Mouse (Mus musculus) lung, postnatal 0 days (tissue): Measurements from ENCODE around the gene Slc9a9.

Experiments
- CTCF ChIP-seq: IDR thresholded peaks from 2 replicates; pipeline ENCODE4 v1.5.1; 2016; ENCODE audit warnings: antibody characterized with exemption, mild to moderate bottlenecking
- EP300 ChIP-seq: IDR thresholded peaks from 2 replicates; pipeline ENCODE4 v1.6.1; 2016; ENCODE audit warnings: antibody characterized with exemption, mild to moderate bottlenecking, control low read depth

DNA sequence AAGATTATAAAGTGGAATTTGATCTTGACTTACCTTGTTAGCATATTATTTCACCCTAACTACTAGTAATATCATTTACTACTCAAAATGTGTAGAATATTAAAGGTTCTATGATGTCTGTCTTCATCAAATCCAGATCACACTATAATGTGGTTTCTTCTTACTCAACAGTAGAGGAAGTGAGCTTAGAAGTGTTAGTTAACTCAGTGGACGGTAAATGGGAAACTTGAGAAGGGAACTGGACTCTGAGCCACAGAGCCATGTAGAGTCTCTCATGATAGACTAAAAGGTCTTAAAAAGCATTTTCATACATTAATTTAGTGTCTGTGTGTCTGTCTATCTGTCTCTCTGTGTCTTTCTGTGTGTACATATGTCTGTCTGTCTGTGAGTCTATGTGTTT lies 64.6 kb downstream of the Slc9a9 start:
- no peak for TF ChIP-seq EP300
- TF ChIP-seq CTCF: no peak
